Mouse (Mus musculus): ENCODE results near the gene Dlgap4. TPM values are rescaled to one million over a fixed set of nuclear protein-coding genes. Genes with fewer than 3 reads are reported as not detected.
A peak's percentile ranks its signal among the peaks of the same experiment; 100 is the strongest.

Gene Dlgap4
- total RNA-seq, 1 experiment from 2014 or later = 14.3 TPM

DNA sequence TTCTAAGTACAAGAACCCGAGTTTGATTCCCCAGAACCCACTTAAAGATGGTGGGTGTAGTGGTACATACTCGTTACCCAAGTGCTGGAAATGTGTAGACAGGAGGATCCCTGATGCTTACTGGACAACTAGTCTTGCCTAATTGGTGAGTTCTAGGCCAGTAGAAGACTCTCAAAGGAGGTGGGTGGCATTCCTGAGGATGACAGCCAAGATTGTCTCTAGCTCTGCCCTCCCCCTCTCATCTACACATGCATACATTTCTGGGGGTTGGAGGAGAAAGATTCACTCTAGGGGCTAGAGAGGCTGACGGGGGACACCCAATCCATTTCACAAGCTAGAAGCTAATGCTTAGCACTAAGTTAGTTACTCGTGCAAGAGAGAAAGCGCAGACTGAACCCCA, 33.4 kb downstream of the Dlgap4 start:
- ATAC-seq (replicated peaks in 1 of 2; ENCODE audit: insufficient read depth in 1 of 2, low FRiP score in 2 of 2, low TSS enrichment in 1 of 2, low read depth in 1 of 2, poor library complexity in 2 of 2, severe bottlenecking in 2 of 2) = no peak

DNA sequence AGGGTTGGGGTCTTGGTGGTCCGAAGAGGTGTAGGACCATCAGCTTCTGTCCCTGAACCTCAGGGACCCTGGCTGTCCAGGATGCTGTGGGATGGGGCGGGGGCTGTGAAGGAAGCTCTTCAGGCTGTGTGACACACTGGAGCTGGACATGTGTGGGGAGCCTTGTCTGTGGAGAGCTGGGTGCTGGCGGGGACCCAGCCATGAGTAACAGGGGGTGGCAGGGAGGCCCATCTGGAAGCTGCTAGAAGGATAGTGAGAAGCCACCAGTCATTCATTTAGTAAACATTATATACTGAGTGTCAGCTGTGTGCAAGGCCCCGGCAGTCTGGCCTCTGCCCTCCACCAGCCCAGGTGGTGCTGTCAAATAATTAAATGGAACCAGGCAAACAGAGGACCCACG, 34.5 kb downstream of the Dlgap4 start:
- ATAC-seq (replicated peaks in 1 of 2; ENCODE audit: insufficient read depth in 1 of 2, low FRiP score in 2 of 2, low TSS enrichment in 1 of 2, low read depth in 1 of 2, poor library complexity in 2 of 2, severe bottlenecking in 2 of 2) = no peak

DNA sequence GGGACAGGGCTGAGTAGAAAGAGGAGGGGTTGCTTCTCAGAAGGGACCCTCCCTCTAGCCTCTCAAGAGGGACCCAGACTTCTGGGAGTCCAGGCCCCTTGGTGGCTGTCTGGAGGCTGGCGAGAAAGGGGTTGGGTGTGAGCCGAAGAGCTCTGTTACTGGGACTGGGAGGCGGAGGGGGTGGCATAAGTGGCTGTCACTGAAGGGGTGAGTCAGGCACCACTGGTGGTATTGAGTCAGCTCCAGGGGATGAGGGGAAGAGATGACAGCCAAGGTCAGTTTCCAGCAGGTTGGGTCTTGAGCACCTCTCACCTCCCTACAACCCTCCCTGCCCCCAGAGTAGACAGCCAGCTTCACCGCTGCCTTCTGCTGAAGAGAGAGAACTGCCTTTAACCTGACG, 35.9 kb downstream of the Dlgap4 start:
- no peak for ATAC-seq (replicated peaks in 1 of 2; ENCODE audit: insufficient read depth in 1 of 2, low FRiP score in 2 of 2, low TSS enrichment in 1 of 2, low read depth in 1 of 2, poor library complexity in 2 of 2, severe bottlenecking in 2 of 2)

DNA sequence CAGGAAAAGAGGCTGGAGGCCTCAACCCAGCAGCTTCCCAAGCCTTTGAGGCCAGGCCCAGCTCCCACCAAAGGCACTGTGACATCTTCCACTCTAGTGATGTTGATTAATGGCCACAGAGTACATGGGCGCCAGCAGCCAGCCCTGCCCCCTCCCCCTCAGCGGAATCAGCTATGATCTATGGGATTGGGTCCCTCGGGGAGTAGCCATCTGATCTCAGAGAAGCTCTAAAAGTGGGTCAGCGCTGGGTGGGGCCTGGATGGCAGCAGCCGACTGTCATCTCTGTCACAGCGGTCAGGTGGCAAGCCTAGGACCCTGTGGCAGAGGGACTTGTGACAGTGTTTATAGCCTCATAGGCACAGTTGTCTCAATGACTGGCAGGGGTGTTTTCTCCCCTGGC, 37.5 kb downstream of the Dlgap4 start:
- no peak for ATAC-seq (replicated peaks in 1 of 2; ENCODE audit: insufficient read depth in 1 of 2, low FRiP score in 2 of 2, low TSS enrichment in 1 of 2, low read depth in 1 of 2, poor library complexity in 2 of 2, severe bottlenecking in 2 of 2)

DNA sequence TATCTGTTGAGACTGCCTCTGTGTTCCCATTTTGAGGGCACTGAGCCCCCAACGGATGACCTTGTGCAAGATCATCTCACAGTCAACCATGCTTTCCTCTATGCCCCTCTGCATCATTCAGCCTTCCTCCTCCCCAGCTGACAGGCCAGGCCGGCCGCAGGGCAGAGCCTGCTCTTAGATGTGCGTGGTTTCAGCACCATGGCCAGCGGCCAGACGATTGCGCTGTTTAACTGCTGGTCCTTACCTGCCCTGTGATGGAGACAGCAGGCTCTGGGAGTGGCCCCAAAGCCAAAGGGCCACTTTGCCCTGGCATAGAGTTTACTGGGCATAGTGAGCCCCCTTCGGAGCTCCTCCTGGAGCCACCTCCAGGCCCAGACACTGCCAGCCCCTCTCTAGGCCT, 39.3 kb downstream of the Dlgap4 start:
- peak; percentile 69 to 73 for ATAC-seq (replicated peaks in 1 of 2; ENCODE audit: insufficient read depth in 1 of 2, low FRiP score in 2 of 2, low TSS enrichment in 1 of 2, low read depth in 1 of 2, poor library complexity in 2 of 2, severe bottlenecking in 2 of 2)

DNA sequence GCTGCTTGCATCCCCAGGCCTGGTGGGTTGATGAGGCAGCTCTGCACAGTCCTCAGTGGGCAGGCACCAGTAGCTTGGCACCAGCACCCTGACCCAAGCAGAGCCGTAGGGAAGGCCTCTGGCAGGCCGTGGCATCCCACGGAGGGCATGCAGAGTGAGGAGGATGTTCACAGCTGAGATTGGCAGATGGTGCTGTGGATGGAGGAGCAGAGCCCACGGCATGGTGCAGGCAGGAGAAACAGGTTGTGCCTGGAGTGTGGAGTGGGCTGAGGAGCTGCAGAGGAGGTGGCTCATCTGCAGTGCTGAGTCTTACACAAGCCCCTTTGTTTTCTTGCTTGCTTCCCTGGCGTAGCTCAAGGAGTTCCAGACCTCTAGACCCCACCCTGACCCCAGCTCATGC, 40.6 kb downstream of the Dlgap4 start:
- ATAC-seq (replicated peaks in 1 of 2; ENCODE audit: insufficient read depth in 1 of 2, low FRiP score in 2 of 2, low TSS enrichment in 1 of 2, low read depth in 1 of 2, poor library complexity in 2 of 2, severe bottlenecking in 2 of 2) = no peak

DNA sequence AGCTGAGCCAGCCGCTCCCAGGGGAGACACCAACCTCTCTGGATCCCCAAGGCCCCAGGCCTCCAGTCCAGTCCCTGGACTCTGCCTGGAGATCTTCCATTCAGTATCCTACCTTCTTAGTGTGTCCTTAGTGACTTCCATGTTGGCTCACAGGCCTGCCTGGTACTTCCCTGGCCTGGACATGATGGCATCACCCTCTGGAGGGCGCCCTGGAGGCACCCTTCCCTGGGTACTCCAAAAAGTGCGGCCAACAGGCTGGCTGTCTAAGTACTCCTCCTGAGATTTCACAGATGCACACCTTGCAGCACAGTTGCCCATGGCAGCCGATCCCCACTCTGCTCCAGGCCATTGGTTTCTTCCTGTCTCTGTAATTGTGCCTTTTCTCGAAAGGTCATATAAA, 42.1 kb downstream of the Dlgap4 start:
- ATAC-seq (replicated peaks in 1 of 2; ENCODE audit: insufficient read depth in 1 of 2, low FRiP score in 2 of 2, low TSS enrichment in 1 of 2, low read depth in 1 of 2, poor library complexity in 2 of 2, severe bottlenecking in 2 of 2) = no peak

DNA sequence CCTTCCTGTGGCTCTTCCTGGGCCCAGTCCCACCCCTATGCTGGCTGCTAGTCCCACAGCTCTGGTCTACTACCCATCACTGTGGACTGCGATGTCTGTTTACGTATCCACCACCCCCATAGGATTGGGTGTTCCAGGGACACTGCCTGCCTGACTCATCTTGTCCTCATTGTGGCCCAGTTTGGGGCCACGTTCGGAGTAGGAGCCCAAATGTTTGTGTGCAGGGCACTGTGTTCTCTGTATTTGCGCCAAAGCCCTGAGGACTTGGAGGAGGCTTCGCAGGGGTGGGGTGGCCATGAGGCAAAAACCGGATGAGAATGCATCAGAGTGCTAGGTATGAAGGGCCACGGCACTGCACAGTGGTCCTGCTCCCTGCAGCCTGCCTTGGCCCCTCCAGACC, 44.0 kb downstream of the Dlgap4 start:
- no peak for ATAC-seq (replicated peaks in 1 of 2; ENCODE audit: insufficient read depth in 1 of 2, low FRiP score in 2 of 2, low TSS enrichment in 1 of 2, low read depth in 1 of 2, poor library complexity in 2 of 2, severe bottlenecking in 2 of 2)

DNA sequence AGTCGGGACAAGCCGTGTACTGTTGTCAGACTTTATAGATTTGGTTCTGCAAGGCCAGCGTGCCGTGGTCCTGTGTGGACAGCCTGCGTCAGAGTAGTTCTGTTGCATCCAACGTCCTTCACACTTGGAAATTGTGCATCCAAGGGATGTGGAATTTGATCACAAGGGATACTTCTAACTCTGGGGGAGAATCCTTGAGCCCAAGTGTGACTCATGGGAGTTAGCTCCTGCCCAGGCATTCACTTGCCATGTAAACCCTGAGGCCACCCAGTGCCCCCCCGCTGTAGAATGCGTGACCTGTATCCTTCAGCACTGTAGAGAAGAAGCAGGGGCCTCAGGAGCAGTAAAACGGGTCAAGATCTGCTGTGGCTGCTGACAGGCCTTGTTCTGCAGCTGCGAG, 44.7 kb downstream of the Dlgap4 start:
- no peak for ATAC-seq (replicated peaks in 1 of 2; ENCODE audit: insufficient read depth in 1 of 2, low FRiP score in 2 of 2, low TSS enrichment in 1 of 2, low read depth in 1 of 2, poor library complexity in 2 of 2, severe bottlenecking in 2 of 2)

DNA sequence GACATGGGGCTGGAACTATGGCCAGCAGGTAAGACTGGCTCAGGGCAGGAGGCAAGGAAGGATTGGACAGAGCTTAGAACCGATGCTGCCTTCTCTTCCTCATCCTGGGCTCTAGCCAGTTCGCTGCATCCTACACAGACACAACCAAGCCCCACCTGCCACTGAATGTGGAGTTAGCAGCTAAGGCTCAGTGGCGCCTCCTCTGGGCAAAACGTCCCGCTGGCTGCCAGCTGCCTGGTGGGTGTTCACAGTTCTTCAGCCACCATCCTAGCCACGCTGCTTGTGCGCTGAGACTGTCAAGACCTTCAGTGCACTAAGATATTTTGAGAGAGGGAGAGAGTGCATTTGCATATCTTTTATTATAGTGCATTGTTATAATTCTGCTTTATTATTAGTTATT, 45.2 kb downstream of the Dlgap4 start:
- ATAC-seq (replicated peaks in 1 of 2; ENCODE audit: insufficient read depth in 1 of 2, low FRiP score in 2 of 2, low TSS enrichment in 1 of 2, low read depth in 1 of 2, poor library complexity in 2 of 2, severe bottlenecking in 2 of 2) = no peak

DNA sequence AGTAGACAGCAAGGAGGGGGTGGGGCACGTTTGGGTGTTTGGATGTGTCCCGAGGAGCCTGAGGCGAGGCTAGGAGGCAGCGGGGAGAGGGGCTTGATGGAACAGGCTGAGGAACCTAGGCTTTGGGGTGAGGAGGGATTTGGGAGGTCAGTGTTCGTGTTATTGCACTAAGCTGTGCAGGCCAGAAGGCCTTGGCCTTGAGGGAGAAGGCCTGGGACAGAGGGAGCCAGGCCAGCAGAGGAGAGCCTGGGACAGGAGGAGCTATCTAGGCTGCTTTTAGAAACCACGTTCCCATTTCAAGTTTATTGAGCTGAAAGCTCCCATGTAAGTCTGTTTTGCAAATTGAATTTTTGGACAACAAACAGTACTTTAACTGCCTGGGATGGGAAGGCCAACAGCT, 46.5 kb downstream of the Dlgap4 start:
- no peak for ATAC-seq (replicated peaks in 1 of 2; ENCODE audit: insufficient read depth in 1 of 2, low FRiP score in 2 of 2, low TSS enrichment in 1 of 2, low read depth in 1 of 2, poor library complexity in 2 of 2, severe bottlenecking in 2 of 2)

DNA sequence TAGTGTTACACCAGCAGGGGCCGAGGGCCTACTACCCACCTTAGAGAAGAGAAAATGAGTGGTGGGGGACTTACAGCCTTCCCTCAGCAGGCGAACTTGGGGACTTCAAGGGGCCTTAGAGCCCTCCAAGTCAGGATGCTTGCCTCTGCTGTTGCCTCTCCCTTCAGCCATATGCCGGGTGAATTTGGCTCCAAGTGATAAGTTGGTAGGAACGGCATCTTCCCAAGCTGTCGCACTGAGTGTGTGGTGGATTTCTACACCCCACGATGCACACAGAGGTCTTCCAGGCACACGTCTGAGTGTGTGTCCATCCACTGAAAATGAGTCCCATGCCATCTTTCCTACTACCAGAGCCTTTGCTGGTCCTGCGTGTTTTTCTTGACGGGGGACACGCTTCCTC, 49.7 kb downstream of the Dlgap4 start:
- no peak for ATAC-seq (replicated peaks in 1 of 2; ENCODE audit: insufficient read depth in 1 of 2, low FRiP score in 2 of 2, low TSS enrichment in 1 of 2, low read depth in 1 of 2, poor library complexity in 2 of 2, severe bottlenecking in 2 of 2)

DNA sequence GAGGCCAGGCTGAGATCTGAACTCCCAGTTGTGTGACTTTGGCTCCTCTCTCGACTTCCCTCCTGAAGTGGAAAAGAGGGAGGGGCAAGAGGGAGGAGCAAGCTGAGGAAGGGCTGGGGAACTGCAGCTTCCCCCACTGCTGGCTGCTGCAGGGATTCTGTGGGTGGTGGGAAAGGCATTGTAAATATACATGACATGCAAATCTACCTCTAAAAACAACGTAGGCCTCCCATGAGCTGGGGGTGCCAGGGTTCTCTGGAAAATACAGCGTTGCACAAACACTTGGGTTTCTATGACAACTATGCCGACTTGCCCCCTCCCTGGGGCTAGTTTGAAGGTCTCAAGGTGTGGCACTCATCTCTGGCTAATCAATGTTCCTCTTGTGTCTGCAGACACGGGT, 50.9 kb downstream of the Dlgap4 start:
- ATAC-seq (replicated peaks in 1 of 2; ENCODE audit: insufficient read depth in 1 of 2, low FRiP score in 2 of 2, low TSS enrichment in 1 of 2, low read depth in 1 of 2, poor library complexity in 2 of 2, severe bottlenecking in 2 of 2) = no peak

DNA sequence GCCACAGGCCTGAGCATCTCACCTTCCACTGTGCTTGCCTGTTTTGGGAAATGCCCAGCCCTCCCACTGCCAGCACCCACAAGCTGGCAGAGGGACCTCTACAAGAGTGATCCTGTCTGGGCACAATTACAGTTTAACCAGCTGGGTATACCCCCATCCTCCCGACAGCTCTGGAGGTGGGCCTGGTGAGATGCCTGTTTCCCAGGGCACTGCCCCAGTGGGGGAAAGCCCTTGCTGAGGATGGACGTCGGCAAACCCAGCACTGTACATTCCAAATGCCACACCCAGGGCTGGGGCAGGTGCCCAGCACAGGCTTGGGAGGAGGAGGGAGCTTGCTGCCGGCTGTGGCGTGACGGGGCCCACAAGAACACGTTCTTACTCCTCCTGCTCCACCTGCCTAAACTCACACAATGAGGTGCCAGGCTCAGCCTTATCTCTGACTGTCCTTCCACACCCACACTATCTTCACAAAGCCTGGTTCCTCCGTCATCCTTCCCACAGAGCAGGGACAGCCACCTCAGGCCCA, 51.6 kb downstream of the Dlgap4 start:
- ATAC-seq (replicated peaks in 1 of 2; ENCODE audit: insufficient read depth in 1 of 2, low FRiP score in 2 of 2, low TSS enrichment in 1 of 2, low read depth in 1 of 2, poor library complexity in 2 of 2, severe bottlenecking in 2 of 2) = no peak

DNA sequence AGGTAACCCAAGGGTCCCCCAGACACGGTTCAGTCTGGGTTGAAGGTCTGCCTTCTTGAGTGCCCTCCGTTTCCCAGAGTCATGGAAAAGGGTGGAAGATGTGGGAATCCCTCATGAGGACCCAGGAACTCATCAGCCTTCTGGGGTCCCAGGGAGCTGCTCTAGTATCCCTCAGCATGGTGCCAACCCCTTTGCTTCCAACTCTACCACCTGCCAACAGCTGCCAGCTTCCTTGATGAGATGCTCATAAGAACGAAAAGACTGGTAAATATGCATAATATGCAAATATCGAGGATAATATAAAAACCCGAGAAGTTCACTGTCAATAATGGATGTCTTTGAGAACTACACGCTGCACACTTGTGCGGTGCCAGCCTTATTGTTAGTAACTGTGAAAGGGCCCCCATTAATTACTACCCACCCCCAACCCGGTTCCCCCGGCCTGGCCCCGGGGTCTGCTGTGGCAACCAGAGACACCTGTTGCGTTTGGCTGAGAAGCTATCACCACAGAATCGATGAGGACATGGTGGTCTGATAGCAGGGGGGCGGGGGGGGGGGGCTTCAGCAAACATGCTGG, 52.2 kb downstream of the Dlgap4 start:
- ATAC-seq (replicated peaks in 1 of 2; ENCODE audit: insufficient read depth in 1 of 2, low FRiP score in 2 of 2, low TSS enrichment in 1 of 2, low read depth in 1 of 2, poor library complexity in 2 of 2, severe bottlenecking in 2 of 2) = no peak

DNA sequence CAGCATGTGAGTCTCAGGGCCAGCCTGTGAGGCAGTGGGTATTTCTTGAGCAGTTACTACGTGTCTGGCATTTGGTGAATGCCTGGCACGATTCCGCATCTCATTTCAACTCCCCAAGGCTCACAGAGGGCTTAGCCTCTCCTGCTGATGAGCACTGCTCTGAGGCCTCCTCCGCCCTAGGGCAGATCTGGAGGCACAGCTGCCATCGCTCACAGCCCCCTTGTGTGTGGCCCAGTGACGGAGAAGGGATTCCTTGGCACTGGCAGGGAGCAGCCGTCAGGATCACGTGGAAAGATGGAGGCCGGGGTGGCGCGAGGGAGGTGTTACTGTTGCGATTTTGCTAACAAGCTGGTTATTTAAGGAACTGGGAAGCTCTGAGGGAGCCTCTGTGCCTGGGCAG, 52.7 kb downstream of the Dlgap4 start:
- no peak for ATAC-seq (replicated peaks in 1 of 2; ENCODE audit: insufficient read depth in 1 of 2, low FRiP score in 2 of 2, low TSS enrichment in 1 of 2, low read depth in 1 of 2, poor library complexity in 2 of 2, severe bottlenecking in 2 of 2)

DNA sequence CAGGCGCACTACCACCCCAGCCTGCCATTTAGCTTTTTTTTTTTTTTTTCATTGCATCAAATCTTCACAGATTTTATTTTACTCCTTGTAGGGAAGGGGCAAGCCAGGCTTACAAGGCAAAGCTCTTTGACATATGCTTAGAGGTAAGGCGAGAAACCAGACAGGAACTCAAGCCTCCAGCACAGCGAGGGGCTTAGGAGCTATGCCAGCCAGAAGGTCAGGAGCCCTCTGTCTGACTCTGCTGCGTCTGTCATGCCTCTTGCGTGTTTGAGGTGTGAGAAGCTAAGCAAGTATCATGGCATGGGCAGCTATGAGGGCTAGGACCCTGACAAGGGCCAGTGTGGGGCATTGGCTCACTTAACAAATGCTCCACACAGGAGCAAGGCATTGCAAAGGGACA, 53.8 kb downstream of the Dlgap4 start:
- ATAC-seq (replicated peaks in 1 of 2; ENCODE audit: insufficient read depth in 1 of 2, low FRiP score in 2 of 2, low TSS enrichment in 1 of 2, low read depth in 1 of 2, poor library complexity in 2 of 2, severe bottlenecking in 2 of 2) = no peak

DNA sequence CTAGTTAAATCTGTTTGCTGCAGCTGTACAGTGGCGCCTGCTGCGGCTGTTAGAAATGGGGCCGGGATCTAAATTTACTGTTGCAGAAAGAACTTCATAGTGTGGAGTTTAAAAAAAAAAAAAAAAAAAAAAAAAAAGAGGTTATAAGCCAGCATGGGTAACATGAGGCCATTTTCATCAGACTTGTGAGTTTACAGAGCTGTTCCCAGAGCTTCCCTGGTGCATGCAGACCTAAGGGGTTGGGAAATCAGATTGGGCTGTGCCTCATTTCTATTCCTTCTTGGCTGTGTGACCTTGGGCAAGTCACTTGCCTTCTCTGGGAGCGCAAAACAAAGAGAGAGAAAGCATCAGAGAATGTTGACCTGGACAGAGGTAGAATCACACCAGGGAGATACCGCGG, 55.1 kb downstream of the Dlgap4 start:
- ATAC-seq (replicated peaks in 1 of 2; ENCODE audit: insufficient read depth in 1 of 2, low FRiP score in 2 of 2, low TSS enrichment in 1 of 2, low read depth in 1 of 2, poor library complexity in 2 of 2, severe bottlenecking in 2 of 2) = no peak

DNA sequence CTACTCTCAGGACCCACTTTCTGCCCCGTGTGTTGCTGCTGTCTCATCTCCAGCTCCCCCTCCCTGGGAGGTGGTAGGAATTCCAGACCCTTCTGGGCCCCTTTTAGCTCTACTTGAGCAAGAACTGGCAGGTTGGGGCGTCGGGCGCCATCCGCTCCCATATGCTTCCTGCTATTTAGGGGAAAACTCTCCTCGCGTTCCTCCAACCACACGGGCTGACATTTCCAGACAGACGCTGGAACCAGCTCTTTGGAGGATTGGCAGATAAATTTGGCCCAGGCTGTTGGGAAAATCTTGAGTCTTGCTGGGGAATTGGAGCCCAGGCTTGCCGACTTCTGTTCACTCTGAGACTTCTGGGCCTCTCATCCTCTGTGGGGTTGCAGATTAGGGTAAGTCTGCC, 59.8 kb downstream of the Dlgap4 start:
- ATAC-seq (replicated peaks in 1 of 2; ENCODE audit: insufficient read depth in 1 of 2, low FRiP score in 2 of 2, low TSS enrichment in 1 of 2, low read depth in 1 of 2, poor library complexity in 2 of 2, severe bottlenecking in 2 of 2) = no peak
